Mouse (Mus musculus) embryonic facial prominence, embryonic 12.5 days (tissue): ENCODE measurements around the gene Fam69b. TPM values are rescaled to one million over a fixed set of nuclear protein-coding genes. Genes with fewer than 3 reads are reported as not detected.

ENCODE experiments used
- ATAC-seq: fragments of 200-750 bp; cut with Nextera tagmentation; 2 replicates; pipeline ENCODE4 v1.8.0; 2017; ENCODE audit not compliant: insufficient number of reproducible peaks, insufficient read depth, low FRiP score, low TSS enrichment
- H3K27ac ChIP-seq: fragments of 300-500 bp; sonication (generic); 2 replicates; pipeline ENCODE4 v1.5.1; 2016; ENCODE audit warnings: mild to moderate bottlenecking
- H3K27me3 ChIP-seq: fragments of 300-500 bp; sonication (generic); 2 replicates; pipeline ENCODE4 v1.6.1; 2016; ENCODE audit warnings: mild to moderate bottlenecking, moderate library complexity
- H3K36me3 ChIP-seq: fragments of 300-500 bp; sonication (generic); 2 replicates; pipeline ENCODE4 v1.6.1; 2016; ENCODE audit warnings: mild to moderate bottlenecking
- H3K4me1 ChIP-seq: fragments of 300-500 bp; sonication (generic); 2 replicates; pipeline ENCODE4 v1.6.1; 2016
- H3K4me2 ChIP-seq: fragments of 300-500 bp; sonication (generic); replicated peaks from 2 replicates; pipeline ENCODE4 v1.6.1; 2016; ENCODE audit warnings: mild to moderate bottlenecking, moderate library complexity
- H3K4me3 ChIP-seq: fragments of 300-500 bp; sonication (generic); 2 replicates; pipeline ENCODE4 v1.5.1; 2016; ENCODE audit warnings: mild to moderate bottlenecking
- H3K9ac ChIP-seq: fragments of 300-500 bp; sonication (generic); 2 replicates; pipeline ENCODE4 v1.6.1; 2016; ENCODE audit warnings: mild to moderate bottlenecking, moderate library complexity
- H3K9me3 ChIP-seq: fragments of 300-500 bp; sonication (generic); 2 replicates; pipeline ENCODE4 v1.6.1; 2016; ENCODE audit warnings: mild to moderate bottlenecking, moderate library complexity
- WGBS: fragments of 180-500 bp; shearing (Covaris S2); methylation state at CpG from one replicate; pipeline ENCODE4 v1.1.7; 2016; 5-methylcytosine and 5-hydroxymethylcytosine counted together
- microRNA counts: library from miRNA; unstranded; fragments of <30 nt; microRNA quantifications from one replicate; lab custom pipeline; 2017
- microRNA-seq: library from miRNA; unstranded; fragments of <30 nt; microRNA quantifications from one replicate; pipeline ENCODE4, GENCODE M21; 2017
- polyA plus RNA-seq: library from polyadenylated mRNA; unstranded; fragments of >200 nt; fragmentation: Nextera tagmentation; extraction: Ambion mirVana; gene quantifications from 2 replicates; pipeline ENCODE4 v1.2.1, GENCODE M21; 2016

The Fam69b gene
- polyA plus RNA-seq, 1 experiment from 2014 or later, result 66.0 TPM

- 91% methylated on average over 3 of the region's 3 CpGs for WGBS
- H3K27ac ChIP-seq, result no peak within 1 kb of the TSS
These were observed 42.9 kb downstream of the Fam69b start, which contains the start of gene Lcn4 for GRCm38 (mm10) chr2:26671182-26671581. Gene Lcn4, minus strand, starts transcription at chr2:26671282.

More at GRCm38 (mm10) chr2:26671182-26671581, 42.9 kb downstream of the Fam69b start, which contains the start of gene Lcn4:
- ATAC-seq, result no peak
- Histone ChIP-seq H3K4me1 (no peaks in the 10 kb centered on the region), H3K36me3 (no peaks in the 10 kb centered on the region), H3K4me2 (no peak within 1 kb of the TSS), H3K4me3 (no peak within 1 kb of the TSS), H3K27me3 (no peaks in the 10 kb centered on the region), H3K9me3 (no peaks in the 10 kb centered on the region), H3K9ac (no peak within 1 kb of the TSS)

MicroRNAs encoded within 50 kb of the gene (microRNA counts, 519-probe panel; counts per million panel counts)
- 7,216 counts per million, percentile 98 among the panel's probes with 10 or more counts for microRNA mmu-miR-126-3p (lab: Ali Mortazavi, UCI)
- microRNA mmu-miR-126-5p (lab: Ali Mortazavi, UCI), result 3,378 counts per million, percentile 73 among the panel's probes with 10 or more counts

Small RNAs within 50 kb of the gene (microRNA-seq; reads per million reads assigned to microRNA genes)
- gene Mir126a (1.1 reads per million), gene Mir126b (not detected)

Other genes with a start within 250 kb of the Fam69b start
- gene Snapc4, start 247.8 kb upstream of the Fam69b start, polyA plus RNA-seq, result 39.2 and 42.7 TPM in 2 replicates
- gene Entr1, start 239.1 kb upstream of the Fam69b start, polyA plus RNA-seq, result 184 and 188 TPM in 2 replicates
- 108 and 112 TPM in 2 replicates for gene Pmpca, start 239.1 kb upstream of the Fam69b start, polyA plus RNA-seq
- 30.1 and 31.5 TPM in 2 replicates for gene Inpp5e, start 219.3 kb upstream of the Fam69b start, polyA plus RNA-seq
- gene Sec16a, start 183.2 kb upstream of the Fam69b start, polyA plus RNA-seq, result 26.2 and 28.3 TPM in 2 replicates
- gene Notch1, start 111.8 kb upstream of the Fam69b start, polyA plus RNA-seq, result 16.4 and 20.3 TPM in 2 replicates
- gene Egfl7, start 48.4 kb upstream of the Fam69b start, polyA plus RNA-seq, result 97.3 and 101 TPM in 2 replicates
- not detected in 2 replicates for gene Gm20532, start 41.8 kb upstream of the Fam69b start, polyA plus RNA-seq
- gene Agpat2, start 24.0 kb upstream of the Fam69b start, polyA plus RNA-seq, result 17.0 and 17.8 TPM in 2 replicates
- gene Lcn4, start 42.8 kb downstream of the Fam69b start, polyA plus RNA-seq, result not detected in 2 replicates
- gene Abo, start 236.5 kb downstream of the Fam69b start, polyA plus RNA-seq, result not detected in 2 replicates